Mouse (Mus musculus): ENCODE data around the gene Gpr62. TPM values are rescaled to one million over a fixed set of nuclear protein-coding genes. Genes with fewer than 3 reads are reported as not detected.

Gene Gpr62
- polyA plus RNA-seq, 1 experiment from 2014 or later, result not detected

DNA sequence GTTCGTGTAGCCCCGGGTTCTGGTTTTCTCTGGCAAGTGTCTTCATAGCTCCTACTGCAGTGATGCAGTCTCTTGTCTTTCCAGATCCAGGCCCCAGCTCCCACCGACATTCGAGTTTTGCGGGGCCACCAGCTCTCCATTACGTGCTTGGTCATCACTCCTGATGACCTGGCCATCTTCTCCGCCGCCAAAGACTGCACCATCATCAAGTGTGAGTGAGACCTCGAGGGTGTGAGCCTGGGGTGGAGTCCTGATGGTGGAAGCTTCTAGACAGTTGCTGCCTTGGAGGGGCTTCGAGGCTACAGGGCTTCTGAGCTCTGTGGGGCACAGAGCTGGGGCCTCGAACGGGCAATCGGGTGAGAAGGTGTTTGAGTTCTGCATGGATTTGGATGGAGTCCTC lies 15.9 kb upstream of the Gpr62 start:
- Histone ChIP-seq H3K9me3 (ENCODE audit: low read length) (no peaks in the 10 kb centered on the region), H3K9ac (replicated peaks) (no peak overlapping the region), H3K4me1 (ENCODE audit: insufficient read depth) (peaks cover 12% of the 10 kb centered on the region), H3K4me2 (ENCODE audit: low read depth, low read length) (no peak overlapping the region), H3K27me3 (ENCODE audit: insufficient read depth, low read length) (no peaks in the 10 kb centered on the region), H3K4me3 (ENCODE audit: low read depth, low read length) (no peak overlapping the region), H3K27ac (ENCODE audit: low read depth) (no peak overlapping the region), H3K36me3 (replicated peaks; ENCODE audit: insufficient read depth, low read length) (peaks cover 42% of the 10 kb centered on the region)
- DNase-seq, result no peak
- no peak for ATAC-seq
- no peak for TF ChIP-seq CTCF (IDR thresholded peaks at IDR 0.05; ENCODE audit: low read depth)
- no peak for TF ChIP-seq EP300 (IDR thresholded peaks at IDR 0.05; ENCODE audit: low read depth)
- WGBS (ENCODE audit: insufficient replicate concordance), result 89% methylated on average over 13 of the region's 13 CpGs

DNA sequence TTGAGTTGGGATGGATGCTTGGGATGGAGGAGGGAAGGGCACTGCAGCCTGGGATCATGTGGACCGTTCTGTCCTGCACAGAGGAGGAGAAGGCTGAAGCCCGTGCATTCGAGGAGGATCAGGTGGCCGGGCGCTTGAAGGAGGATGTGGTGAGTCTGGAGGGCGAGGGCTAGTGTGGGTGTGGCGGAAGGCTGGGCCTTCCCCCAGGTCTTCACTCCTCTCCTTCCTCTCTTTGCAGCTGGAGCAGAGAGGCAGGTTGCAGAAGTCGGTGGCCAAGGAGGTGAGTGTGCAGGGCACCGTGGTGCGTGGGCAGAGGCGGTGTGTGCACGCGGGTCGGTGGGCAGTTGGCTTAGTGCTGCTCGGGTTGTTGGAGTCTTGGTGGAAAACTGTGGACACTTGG lies 15.3 kb upstream of the Gpr62 start:
- H3K9ac ChIP-seq (replicated peaks), result no peak overlapping the region
- H3K36me3 ChIP-seq (replicated peaks; ENCODE audit: insufficient read depth, low read length), result peaks cover 42% of the 10 kb centered on the region
- DNase-seq, result no peak
- H3K4me1 ChIP-seq (ENCODE audit: insufficient read depth), result peaks cover 16% of the 10 kb centered on the region
- WGBS (ENCODE audit: insufficient replicate concordance), result 69% methylated on average over 15 of the region's 15 CpGs
- H3K4me2 ChIP-seq (ENCODE audit: low read depth, low read length), result no peak overlapping the region
- TF ChIP-seq EP300 (IDR thresholded peaks at IDR 0.05; ENCODE audit: low read depth), result no peak
- no peak for TF ChIP-seq CTCF (IDR thresholded peaks at IDR 0.05; ENCODE audit: low read depth)
- no peak overlapping the region for H3K27ac ChIP-seq (ENCODE audit: low read depth)
- no peak for ATAC-seq
- H3K9me3 ChIP-seq (ENCODE audit: low read length), result no peaks in the 10 kb centered on the region
- H3K27me3 ChIP-seq (ENCODE audit: insufficient read depth, low read length), result no peaks in the 10 kb centered on the region
- no peak overlapping the region for H3K4me3 ChIP-seq (ENCODE audit: low read depth, low read length)

DNA sequence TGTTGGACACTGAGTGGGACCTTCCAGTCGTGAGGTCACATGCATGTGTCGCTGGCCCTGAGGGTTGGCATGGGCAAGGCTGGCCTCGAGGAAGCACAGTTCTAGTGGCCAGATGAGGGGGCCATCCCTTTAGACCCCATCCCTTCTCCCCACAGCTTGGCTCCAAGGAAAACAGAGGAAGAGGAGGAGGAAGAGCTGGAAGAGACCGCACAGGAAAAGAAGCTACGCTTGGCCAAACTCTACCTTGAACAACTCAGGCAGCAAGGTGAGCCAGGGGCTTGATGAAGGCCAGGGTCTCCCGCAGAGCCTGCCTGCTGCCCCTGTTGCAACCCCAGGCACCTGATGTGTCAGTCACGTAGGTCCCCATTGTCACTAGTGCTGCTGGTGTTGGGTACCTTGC lies 14.8 kb upstream of the Gpr62 start:
- no peak for TF ChIP-seq EP300 (IDR thresholded peaks at IDR 0.05; ENCODE audit: low read depth)
- no peak for TF ChIP-seq CTCF (IDR thresholded peaks at IDR 0.05; ENCODE audit: low read depth)
- DNase-seq (no peak), ATAC-seq (no peak)
- H3K4me1 ChIP-seq (ENCODE audit: insufficient read depth), result peaks cover 20% of the 10 kb centered on the region
- no peak overlapping the region for H3K4me3 ChIP-seq (ENCODE audit: low read depth, low read length)
- no peaks in the 10 kb centered on the region for H3K27me3 ChIP-seq (ENCODE audit: insufficient read depth, low read length)
- no peaks in the 10 kb centered on the region for H3K9me3 ChIP-seq (ENCODE audit: low read length)
- no peak overlapping the region for H3K9ac ChIP-seq (replicated peaks)
- peaks cover 40% of the 10 kb centered on the region for H3K36me3 ChIP-seq (replicated peaks; ENCODE audit: insufficient read depth, low read length)
- no peak overlapping the region for H3K27ac ChIP-seq (ENCODE audit: low read depth)
- H3K4me2 ChIP-seq (ENCODE audit: low read depth, low read length), result no peak overlapping the region
- WGBS (ENCODE audit: insufficient replicate concordance), result 84% methylated on average over 7 of the region's 7 CpGs

DNA sequence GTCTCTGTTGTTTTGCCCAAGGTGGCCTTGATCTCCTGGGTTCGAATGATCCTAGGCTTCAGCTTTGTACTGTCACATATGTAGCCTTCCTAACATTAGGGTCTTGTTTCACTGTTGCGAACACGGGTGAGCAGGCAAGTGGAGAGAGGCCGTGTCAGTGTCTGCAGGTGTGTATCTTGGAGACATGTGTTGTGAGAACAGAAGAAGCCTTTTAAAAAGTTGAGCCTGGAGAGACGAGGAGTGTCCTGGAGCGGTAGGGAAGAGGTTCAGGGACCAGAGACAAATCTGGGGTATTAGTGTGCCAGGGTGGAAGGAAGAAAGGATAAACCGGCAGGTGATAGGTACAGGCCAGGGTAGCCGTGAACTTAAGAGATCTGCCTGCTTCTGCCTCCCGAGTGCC lies 12.4 kb upstream of the Gpr62 start:
- Histone ChIP-seq H3K4me1 (ENCODE audit: insufficient read depth) (peaks cover 20% of the 10 kb centered on the region), H3K27me3 (ENCODE audit: insufficient read depth, low read length) (no peaks in the 10 kb centered on the region), H3K4me2 (ENCODE audit: low read depth, low read length) (peak overlapping the region; percentile 98), H3K36me3 (replicated peaks; ENCODE audit: insufficient read depth, low read length) (peaks cover 20% of the 10 kb centered on the region), H3K27ac (ENCODE audit: low read depth) (no peak overlapping the region), H3K4me3 (ENCODE audit: low read depth, low read length) (peak overlapping the region; percentile 61), H3K9ac (replicated peaks) (peak overlapping the region; percentile 68), H3K9me3 (ENCODE audit: low read length) (no peaks in the 10 kb centered on the region)
- TF ChIP-seq EP300 (IDR thresholded peaks at IDR 0.05; ENCODE audit: low read depth) (no peak), CTCF (IDR thresholded peaks at IDR 0.05; ENCODE audit: low read depth) (no peak)
- 71% methylated on average over 9 of the region's 9 CpGs for WGBS (ENCODE audit: insufficient replicate concordance)
- ATAC-seq (no peak), DNase-seq (no peak)

DNA sequence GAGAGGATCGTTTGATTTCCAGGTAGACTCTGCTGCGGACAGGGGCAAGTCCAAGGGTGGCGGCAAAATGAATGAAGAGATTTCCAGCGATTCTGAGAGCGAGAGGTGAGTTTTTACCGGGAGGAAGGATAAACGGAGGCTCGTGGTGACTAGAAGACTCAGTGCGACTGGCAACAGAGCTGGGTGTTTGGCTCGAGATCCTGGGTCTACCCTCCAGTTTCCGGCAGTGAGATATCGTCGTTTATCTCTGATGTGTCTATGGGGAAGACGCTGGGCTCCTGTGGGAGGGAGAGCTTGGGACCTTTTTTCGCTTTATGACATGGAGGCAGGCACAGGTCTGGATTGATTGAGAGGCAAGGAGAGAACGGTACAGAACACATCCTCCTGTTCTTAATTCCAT lies 11.9 kb upstream of the Gpr62 start:
- peak overlapping the region; percentile 65 for H3K27ac ChIP-seq (ENCODE audit: low read depth)
- H3K36me3 ChIP-seq (replicated peaks; ENCODE audit: insufficient read depth, low read length), result peaks cover 16% of the 10 kb centered on the region
- no peak for TF ChIP-seq EP300 (IDR thresholded peaks at IDR 0.05; ENCODE audit: low read depth)
- H3K4me2 ChIP-seq (ENCODE audit: low read depth, low read length), result peak overlapping the region; percentile 98
- H3K9ac ChIP-seq (replicated peaks), result peak overlapping the region; percentile 68
- peak overlapping the region; percentile 61 for H3K4me3 ChIP-seq (ENCODE audit: low read depth, low read length)
- H3K4me1 ChIP-seq (ENCODE audit: insufficient read depth), result peaks cover 20% of the 10 kb centered on the region
- DNase-seq (no peak), ATAC-seq (no peak)
- 2% methylated on average over 16 of the region's 16 CpGs for WGBS (ENCODE audit: insufficient replicate concordance)
- no peaks in the 10 kb centered on the region for H3K9me3 ChIP-seq (ENCODE audit: low read length)
- H3K27me3 ChIP-seq (ENCODE audit: insufficient read depth, low read length), result no peaks in the 10 kb centered on the region

DNA sequence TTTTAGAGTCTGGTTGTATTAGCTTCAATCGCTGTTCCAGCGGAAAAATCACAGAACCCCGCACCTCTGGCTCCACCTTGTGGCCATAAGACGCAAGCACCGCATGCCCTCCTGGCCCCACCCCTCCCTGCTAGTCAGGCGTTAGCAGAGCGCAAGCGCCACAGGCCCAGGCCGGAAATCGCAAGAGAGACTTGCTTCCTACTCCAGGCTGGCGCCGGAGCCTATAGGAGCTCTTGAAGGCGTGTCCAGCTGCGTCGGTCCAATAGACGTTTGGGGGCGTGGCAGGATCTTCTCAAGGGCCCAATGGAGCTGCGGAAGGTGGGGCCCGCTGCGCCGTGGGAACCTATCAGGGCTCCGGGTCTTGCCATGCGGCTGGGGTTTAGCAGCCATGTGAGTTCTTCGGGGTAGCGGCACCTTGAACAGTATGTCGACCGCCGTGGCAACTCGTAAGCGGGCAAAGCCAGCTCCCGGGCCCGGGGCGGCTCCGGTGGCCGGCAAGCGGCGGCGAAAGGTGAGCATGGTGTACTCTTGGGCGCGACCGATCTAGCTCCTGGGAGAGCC lies 11.3 kb upstream of the Gpr62 start, which contains the start of gene Parp3:
Parp3 (minus strand) TSS at position 26 of the 561 bp plus-strand sequence.
- Histone ChIP-seq H3K27me3 (ENCODE audit: insufficient read depth, low read length) (no peaks in the 10 kb centered on the region), H3K4me1 (ENCODE audit: insufficient read depth) (peaks cover 20% of the 10 kb centered on the region), H3K4me3 (ENCODE audit: low read depth, low read length) (peak within 1 kb of the TSS; percentile 61), H3K4me2 (ENCODE audit: low read depth, low read length) (peak within 1 kb of the TSS; percentile 98), H3K27ac (ENCODE audit: low read depth) (peak within 1 kb of the TSS; percentile 65), H3K9me3 (ENCODE audit: low read length) (no peaks in the 10 kb centered on the region), H3K36me3 (replicated peaks; ENCODE audit: insufficient read depth, low read length) (peaks cover 15% of the 10 kb centered on the region; the same call in 1 of the 2 replicates), H3K9ac (replicated peaks) (peak within 1 kb of the TSS; percentile 68)
- peak; percentile 98 for DNase-seq
- peak; percentile 98 for ATAC-seq
- TF ChIP-seq CTCF (IDR thresholded peaks at IDR 0.05; ENCODE audit: low read depth) (peak; percentile 98), EP300 (IDR thresholded peaks at IDR 0.05; ENCODE audit: low read depth) (no peak)
- WGBS (ENCODE audit: insufficient replicate concordance), result under 1% methylated on average over 41 of the region's 41 CpGs
